Mouse (Mus musculus) lung, postnatal 4 days (tissue): Measurements from ENCODE around the gene Cox20.
"Not testable (repeated sequence)": the region's sequence is repeated elsewhere in the genome, so short reads cannot be mapped to it uniquely, and the experiment has no call there.

ENCODE experiments used
- DNase-seq, 2 experiments: peaks; one replicate each; pipeline ENCODE4 v3.0.0; 2021

The Cox20 gene

DNA sequence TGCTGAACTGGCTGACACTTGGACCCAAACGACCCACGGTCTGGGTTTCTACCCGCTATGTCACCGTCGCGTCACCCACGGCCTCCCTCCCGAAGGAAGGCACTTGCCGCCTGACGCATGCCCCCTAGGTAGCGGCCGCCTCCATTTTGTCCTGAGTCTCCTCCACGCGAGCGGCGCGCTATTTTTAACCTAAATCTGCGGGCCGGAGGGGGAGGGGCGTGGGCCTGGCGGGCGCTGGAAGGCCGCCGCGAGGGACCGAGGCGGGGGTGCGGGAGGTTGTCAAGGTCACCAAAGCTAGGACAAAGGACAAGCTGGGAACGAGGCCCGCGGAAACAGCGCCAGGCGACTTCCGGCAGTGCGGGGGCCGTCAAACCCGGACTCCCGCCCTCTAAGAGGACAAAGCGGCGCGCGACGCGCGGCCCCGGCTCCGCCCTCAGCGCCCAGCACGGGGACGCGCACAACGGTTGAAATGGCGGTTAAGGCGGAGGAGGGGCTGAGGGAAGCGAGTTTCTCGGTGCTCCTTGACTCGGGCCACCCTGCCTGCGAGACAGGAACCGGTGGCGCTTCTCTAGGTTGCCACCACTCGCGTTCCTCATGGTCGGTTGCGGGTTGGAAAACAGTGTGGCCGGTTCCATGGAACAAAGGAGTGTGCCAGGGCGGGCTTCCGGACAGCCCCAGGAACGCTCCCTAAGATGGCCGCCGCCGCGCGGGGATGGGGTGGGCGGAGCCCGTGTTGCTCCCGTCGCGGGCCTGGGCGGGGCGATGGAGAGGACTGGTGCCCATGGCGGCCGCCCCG is at the start of gene Cox20:
TSS of gene Cox20 (plus strand) at position 742 of the 796 bp plus-strand sequence.
- DNase-seq, result peak; percentile 97

DNA sequence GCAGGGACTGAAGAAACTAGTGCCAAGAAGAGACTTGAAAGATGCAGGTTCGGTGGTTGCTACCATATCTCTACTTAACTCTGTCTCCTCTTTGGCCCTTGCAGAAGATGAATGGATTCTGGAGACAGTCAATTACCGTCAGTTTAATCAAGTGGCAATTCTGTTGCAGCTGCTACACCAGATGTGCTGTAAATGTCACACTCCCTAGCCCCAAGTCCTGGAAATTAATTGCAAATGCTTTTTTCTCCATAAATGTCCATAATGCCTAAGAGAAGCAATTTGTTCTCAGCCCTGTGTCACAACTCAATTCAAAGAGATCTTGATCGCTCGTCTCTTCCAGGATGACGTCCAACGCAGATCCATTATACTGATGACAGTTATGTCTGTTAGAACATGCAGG is 48.3 kb upstream of the Cox20 start:
- DNase-seq, result no peak

DNA sequence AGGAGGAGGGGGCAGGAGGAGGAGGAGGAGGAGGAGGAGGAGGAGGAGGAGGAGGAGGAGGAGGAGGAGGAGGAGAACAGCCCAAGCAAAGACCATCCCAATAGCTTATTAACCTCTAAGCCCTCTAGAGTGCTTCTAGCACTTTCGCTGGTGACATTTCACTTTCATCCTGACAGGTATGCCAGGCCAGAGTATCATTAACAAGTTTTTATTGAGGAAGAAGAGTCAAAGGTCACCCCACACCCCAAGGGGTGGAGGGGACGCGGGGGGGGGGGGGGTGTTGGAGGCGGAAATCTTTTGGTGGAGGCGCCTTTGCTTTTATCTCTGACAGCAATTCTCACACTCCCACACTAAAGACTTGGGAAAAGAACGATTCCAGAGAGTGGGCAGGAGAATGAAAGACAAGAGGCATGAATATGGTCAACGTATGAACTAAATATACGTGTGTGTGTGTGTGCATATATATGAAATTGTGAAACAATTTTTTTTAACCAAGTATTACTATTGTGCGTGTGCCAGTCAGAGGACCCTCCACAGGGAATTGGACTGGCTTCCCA is 43.7 kb upstream of the Cox20 start:
- DNase-seq, result no peak

DNA sequence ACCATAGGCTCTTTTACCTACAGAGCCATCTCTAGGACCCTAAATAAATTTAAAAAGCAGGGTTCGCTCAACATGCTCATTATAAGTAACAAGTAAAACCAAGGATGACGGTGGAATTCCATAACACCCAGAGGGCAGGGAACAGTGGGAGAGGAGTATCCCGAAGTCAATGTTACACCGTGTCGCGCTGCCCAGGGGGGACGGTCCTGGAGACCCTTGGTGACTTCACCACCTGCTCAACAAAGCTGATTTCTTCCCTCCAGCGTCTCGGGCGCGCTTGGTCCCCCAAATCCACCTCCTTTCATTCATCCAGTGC is 43.2 kb upstream of the Cox20 start:
- no peak for DNase-seq

DNA sequence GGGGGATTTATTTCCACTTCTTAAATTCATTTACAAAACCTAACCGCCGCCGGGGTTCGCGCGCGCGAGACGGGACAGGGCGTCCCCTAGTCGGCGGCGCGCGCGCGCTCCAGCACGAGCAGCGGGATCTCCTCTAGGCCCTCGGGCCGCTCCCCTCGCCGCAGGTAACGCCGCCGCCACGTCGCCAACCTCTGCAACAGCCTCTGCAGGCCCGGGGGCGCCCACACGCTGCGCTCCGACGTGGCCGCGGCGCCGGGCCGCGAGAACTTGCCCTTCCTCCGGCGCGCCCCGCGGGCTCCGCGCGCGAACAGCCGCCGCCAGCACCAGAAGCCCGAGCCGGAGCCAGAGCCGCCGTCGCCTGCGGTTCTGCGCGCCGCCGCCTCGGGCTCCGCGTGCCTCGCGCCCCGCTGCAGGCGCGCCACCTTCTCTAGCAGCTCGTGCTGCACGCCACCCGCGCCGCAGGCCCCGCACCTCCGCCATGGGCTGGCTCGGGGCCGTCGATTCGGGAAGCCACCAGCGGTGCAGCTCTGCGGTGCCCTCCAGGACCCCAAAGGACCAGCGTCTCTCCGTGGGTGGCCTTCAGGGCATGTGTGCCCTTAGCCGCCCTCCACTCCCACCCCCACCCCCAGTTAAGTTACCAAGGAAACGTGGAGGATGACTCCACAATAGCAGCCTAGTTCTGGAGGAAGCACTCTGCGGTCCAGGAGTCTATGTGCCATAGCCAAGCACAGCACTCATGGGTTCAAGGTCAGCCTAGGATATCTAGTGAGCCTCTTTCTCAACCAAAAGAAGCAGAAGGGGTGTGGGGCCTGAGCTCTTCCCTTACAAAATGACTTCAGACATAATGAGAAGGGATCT is 42.6 kb upstream of the Cox20 start:
- DNase-seq, result peak; percentile 63 to 79

DNA sequence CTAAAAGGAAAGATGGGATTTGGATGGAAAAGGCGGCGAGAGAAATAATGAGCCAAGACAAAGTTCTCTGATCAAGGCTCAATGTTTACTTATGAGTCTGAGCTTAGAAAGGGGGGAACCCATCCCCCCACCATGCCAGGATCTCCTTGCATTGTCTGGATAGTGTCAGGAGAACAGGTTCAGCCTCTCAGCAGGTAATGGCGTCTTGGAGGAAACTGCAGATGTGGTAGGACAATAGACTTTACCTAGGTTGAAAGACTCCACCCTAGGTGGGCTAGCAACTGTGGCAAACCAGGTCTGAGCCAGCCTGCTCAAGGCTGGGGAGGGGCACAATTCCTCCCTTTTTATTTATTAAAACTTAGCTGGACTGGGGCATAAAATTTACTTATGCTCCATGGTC is 35.6 kb upstream of the Cox20 start:
- DNase-seq, result not testable (repeated sequence)

DNA sequence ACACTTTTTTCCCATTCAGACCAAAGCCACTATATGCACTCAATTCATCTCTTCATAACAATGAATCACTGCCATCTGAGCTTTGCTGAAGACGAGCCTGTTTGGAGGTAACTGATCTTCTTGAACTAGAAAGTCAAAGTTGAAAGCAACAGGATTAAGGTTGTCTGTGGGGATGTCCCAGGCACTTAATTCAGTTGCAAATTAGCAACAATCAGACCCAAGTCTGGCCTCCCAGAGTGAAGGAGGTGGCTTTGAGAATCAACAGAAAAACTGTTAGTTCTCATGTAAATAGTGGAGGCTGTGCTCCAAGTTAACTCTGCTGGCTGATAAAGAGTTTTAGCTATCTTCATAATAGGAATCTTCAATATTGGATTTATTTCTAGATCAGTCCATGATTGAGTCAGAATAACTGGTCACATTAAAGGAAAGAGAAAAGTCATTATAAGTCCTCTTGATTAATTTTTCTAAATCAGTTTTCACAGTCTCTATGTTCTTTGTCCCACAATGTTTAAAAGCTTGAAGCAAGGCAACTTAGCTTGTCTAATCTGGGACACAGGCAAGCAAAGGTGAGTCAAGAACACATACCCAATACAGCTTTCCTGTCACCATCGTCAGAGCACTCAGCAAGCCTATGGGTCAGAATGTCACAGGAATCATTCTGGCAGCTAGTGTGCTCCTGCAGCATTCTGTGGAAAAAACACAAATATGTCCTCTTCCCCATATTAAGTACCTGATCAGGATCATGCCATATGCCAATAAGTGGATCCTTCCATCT is 34.8 kb upstream of the Cox20 start:
- DNase-seq, result no peak

DNA sequence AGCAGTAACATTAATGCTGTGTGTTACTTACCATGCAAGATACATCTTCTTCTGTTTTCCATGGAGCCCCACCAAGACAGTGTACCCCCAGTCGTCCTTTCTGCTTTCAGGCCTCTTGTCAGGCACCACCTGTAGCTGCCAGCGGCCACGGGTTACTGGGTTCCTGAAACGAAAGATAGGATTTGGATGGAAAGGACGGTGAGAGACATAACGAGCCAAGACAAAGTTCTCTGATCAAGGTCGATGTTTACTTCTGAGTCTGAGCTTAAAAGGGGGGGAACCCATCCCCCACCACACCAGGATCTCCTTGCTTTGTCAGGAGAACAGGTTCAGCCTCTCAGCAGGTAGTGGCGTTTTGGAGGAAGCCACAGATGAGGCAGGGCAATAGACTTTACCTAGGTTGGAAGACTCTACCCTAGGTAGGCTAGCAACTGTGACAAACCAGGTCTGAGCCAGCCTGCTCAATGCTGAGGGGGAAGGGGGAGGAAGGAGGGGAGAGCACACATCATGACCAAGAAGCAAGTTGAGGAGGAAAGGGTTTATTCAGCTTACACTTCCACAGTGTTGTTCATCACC is 31.2 kb upstream of the Cox20 start:
- no peak for DNase-seq

DNA sequence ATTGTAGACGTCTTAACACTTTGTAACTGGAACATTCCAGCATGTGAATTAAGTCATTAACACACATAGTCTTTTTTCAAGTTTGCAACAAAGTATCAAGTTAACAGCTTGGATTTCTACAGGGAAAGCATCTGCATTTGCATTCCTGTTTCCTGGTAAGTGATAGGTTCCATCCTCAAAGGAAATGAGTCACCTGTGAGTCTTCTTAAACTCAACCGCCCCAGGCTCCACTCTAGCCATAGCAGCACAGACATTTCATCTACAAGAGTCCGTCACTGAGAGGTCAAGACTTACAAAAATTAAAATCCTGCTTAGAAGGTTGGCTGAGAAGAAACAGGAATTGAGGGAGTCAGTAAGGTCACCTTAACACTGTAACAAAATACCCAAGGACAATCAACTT is 27.2 kb upstream of the Cox20 start:
- no peak for DNase-seq

DNA sequence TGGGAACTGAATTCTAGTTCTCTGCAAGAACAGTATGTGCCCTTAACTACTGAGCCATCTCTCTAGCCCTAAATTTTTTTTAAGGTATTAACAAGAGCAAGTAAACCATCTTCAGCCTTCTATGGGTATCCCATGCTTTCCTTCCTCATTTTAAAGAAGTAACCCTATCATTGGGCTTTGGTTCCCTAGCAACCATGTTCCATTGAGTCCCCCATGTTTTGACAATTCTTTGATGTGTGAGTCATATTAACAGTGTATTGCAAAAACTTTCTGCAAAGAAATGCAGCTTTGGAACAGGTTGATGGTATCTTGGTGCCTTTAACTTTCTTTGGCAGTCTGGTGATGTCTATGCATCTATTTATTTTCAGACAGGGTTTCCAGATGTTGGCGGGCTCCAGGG is 24.9 kb upstream of the Cox20 start:
- DNase-seq, result no peak

DNA sequence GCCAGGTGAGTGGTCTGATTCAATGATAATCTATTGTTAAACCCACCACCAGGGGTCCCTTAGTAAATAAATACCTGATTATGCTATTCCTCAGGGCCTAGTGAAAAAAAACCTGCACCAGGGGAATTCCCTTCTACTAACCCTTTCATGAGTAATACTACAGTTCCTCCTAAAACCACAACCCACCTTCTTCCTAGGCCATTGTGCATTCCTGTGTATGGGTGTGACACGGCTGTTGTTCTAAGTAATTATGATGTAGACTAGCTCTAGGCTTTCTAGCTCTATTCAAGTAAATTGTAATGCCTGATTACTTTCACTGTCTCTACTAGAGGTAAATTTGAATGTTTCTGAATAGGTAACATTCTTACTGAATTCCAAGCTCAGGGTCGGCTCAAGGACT is 17.7 kb upstream of the Cox20 start:
- not testable (repeated sequence) for DNase-seq

DNA sequence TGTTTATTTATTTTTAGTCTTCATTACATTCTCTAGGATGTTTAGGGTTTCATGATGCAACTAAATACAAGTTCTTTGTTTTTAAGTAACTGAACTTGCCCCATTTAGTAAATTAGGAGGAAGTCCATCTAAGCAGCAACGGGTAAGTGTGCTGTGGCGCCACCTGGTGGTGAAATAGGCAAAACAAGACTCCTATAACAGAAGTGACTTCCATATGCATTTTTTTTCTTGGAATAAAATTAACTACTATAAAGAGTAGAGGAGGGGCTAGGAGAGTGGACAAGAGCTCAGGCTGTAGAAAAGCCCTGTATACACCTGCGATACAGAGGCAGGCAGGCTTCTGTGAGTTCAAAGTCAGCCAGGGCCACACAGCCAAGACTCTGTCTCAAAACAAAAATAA is 15.5 kb upstream of the Cox20 start:
- DNase-seq, result peak; percentile 67 to 82

DNA sequence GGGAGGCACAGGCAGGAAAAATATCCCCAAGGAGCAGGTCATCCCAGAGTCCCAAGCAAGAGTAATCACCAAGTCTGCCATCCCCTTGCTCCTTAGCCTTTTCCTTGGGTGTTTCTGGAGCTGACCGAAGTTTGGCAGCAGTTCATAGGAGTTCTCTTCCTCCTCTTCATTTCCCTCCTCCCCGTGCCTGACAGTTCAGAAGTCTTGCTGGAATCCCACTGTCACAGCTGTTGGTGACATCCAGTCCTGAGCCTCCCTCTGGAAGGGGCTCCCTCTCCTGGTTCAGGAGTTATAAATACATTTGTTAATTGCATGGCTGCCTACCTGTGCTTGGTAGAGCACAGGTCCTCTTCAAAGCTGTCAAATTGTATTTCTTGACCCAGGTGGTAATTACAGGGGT is 9.4 kb upstream of the Cox20 start:
- no peak for DNase-seq

DNA sequence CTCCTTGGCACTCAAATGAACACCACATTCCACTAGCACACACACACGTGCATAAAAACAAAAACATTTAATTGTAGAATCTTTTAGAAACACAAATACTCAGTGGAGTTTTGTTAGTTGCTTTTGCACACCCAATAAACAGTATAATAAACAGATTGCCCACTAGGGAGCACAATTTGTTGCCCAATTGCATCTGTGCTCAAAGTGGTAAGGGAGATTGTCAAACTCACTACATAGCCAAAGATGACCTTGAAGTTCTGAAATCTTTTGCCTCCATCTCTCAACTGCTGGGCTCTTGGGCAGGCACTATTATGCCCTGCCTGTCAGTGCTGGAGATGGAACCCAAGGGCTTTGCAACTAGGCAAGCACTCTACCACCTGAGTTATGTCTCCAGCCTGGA is 8.8 kb upstream of the Cox20 start:
- no peak for DNase-seq

DNA sequence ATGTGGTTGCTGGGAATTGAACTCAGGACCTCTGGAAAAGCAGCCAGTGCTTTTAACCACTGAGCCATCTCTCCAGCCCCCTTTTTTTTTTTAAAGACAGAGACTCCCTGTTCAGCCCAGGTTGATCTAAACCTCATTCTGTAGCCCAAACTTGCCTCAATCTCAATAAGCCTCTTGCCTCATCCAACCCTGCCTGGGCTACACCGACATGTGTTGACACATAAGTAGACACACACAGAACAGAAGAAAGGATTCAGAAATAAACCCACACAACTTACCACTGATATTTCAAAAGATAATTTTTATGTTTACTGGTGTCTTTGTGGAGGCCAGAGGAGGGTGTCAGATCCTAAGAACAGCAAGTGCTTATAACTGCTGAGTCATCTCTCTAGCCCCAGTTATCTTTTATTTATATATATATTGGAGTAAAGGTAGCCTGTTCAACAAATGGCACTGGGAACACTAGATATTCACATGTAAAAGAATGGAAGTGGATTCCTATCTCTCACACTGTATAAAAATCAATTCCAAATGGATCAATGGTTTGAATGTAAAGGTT is 5.8 kb upstream of the Cox20 start:
- no peak for DNase-seq

DNA sequence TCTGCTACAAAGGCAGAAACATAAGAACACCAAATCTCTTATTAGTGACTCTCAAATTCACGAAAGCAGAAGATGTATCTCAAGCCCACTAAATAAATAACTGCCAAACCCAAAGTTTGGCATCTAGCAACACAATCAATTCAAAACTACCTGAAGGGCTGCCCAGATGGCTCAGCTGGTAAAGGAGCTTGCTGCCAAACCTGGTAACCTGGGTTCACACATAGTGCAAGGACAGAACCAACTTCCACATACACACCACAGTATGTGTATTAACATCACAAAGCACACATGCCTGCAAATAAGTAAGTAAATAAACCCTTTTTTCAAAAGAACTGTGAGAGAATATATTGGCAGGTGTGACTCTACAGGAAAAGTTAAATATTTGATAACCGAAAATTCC is 4.7 kb upstream of the Cox20 start:
- no peak for DNase-seq

DNA sequence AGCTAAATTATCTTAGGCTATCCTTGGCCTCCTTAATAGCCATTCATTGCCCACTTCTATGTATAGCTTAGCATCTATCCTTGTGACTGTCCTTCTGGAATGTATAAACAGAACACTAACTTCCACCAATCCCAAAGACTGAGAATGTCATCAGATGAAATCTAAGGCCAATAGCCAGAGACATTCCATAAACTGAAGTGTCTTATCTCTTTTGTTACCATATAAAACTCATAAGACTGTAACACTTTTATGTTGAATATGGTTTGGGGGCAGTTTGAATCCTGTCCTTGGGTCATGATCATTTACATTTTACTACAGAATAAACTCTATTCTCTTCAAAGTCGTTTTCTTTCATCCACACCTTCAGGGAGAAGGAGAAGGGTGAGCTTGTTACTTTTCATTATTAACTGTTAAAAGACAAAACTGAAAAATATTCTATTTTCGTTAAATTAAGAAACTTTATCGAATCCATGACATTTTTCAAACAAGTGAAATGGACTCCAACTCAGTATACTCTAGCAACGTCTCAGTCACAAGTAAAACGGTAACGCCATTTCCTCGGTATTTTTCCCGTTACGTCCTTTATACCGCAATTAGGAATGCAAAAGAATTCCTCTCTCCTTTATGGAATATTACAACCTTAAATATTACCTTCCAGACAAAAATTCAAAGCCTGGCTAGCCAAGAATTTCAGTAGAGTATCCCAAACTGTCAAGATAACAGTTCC is 1.5 kb upstream of the Cox20 start:
- DNase-seq, result no peak

DNA sequence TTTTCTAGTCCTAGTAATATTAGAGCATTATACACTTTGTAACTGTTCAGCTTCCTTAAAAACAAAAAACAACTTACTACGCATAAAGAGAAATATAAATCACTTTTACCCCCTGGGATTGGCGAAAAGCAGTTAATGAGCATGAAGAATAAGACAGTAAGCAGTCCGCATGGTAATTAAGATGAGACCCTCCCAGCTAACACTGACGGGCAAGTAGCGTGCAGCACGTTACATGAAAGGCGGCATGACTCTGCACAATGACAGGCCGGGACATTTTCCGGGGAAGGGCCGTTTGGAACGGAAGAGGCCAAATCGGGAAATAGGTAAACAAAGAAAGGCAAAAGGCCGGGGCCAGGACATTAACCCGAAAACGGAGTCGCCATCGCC is 935 bp upstream of the Cox20 start:
- DNase-seq, result peak in 1 of 2 experiments; percentile 93

DNA sequence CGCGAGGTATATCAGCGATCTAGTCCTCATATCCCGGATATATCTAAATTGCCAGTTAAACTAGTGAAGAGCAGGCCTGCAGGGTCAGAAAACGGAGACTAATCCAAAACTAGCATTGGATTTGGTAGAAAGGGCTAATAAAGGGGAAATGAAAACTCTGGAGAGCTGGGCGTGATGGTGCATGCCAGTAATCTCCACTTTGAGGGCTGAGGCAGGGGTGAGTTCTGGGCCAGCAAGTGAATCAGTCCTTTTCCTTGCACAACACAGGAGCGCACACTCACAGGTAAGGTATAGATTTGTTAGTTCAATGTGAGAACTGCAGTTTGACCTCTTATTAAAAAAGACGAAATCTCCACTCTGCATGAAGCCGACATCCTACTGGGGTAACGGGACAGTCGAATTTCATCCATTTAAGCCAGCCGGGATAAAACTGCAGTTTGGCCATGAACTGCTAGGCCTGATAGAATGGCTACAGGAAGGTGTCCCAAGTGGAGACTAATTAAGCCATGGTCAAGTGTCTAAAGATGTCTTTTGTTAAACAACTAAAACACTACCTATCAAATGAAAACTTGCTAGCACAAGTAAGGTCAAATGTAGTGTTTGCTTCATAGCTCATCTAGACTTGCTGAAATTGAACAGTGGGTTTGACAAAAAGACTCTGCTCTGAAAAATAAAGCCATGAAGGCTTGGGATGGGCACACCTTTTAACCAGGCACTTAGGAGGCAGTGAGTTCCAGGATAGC is 536 bp downstream of the Cox20 start:
- no peak for DNase-seq

DNA sequence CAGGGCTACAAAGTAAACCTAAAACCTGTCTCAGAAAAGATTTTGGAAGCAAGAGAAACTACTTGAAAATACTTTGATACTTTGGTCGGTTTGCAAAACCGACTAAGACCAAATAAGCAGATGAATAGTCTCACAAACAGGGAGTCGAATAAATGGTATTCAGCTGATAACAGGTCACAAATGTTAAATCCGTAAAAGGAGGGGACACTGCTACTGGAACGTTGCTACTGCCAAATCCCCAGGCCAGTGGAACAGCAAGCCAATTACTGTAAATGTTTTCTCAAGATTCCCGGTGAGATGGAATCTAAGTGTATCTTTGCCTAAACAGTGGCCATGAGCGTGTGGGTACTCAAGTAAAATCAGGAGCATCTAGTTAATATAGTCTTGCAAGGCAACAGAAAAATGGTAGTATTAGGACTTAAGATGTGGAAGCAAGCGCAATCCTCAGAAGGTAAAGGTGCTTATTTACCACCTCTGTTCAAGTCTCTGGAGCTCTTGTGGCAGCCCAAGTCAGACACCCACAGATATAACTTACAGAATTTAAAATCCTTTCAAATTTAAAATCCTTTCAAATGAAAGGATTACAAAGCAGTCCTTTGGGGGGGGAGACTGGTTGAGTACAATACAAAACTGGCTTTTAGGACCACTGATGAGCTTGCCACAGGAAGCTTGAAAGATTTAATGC is 1.2 kb downstream of the Cox20 start:
- DNase-seq, result no peak
